Mouse (Mus musculus) lung, postnatal 0 days (tissue): ENCODE measurements around the gene Zfx. TPM values are rescaled to one million over a fixed set of nuclear protein-coding genes. Genes with fewer than 3 reads are reported as not detected.

ENCODE experiments used
- ATAC-seq: fragments of 200-750 bp; cut with Nextera tagmentation; 2 replicates; pipeline ENCODE4 v1.8.0; 2017; ENCODE audit warnings: moderate library complexity
- DNase-seq: peaks from one replicate; pipeline ENCODE4 v3.0.0-alpha.2; 2016; ENCODE audit warnings: low spot score
- H3K27ac ChIP-seq: fragments of 300-500 bp; sonication (generic); 2 replicates; pipeline ENCODE4 v1.5.1; 2014; ENCODE audit warnings: antibody characterized with exemption, mild to moderate bottlenecking, low read length, mixed read lengths
- H3K27me3 ChIP-seq: fragments of 300-500 bp; sonication (generic); replicated peaks from 2 replicates; pipeline ENCODE4 v1.6.1; 2014; ENCODE audit warnings: low read length, mixed read lengths; ENCODE audit not compliant: insufficient read depth
- H3K36me3 ChIP-seq: fragments of 300-500 bp; sonication (generic); 2 replicates; pipeline ENCODE4 v1.6.1; 2014; ENCODE audit warnings: low read length, mixed read lengths; ENCODE audit not compliant: insufficient read depth
- H3K4me1 ChIP-seq: fragments of 300-500 bp; sonication (generic); 2 replicates; pipeline ENCODE4 v1.6.1; 2014; ENCODE audit warnings: antibody characterized with exemption, low read depth, low read length, mixed read lengths; ENCODE audit not compliant: insufficient read depth
- H3K4me2 ChIP-seq: fragments of 300-500 bp; sonication (generic); replicated peaks from 2 replicates; pipeline ENCODE4 v1.6.1; 2014; ENCODE audit warnings: low read depth, mild to moderate bottlenecking, low read length, moderate library complexity, mixed read lengths
- H3K4me3 ChIP-seq: fragments of 300-500 bp; sonication (generic); 2 replicates; pipeline ENCODE4 v1.5.1; 2014; ENCODE audit warnings: low read depth, low read length
- H3K9ac ChIP-seq: fragments of 300-500 bp; sonication (generic); replicated peaks from 2 replicates; pipeline ENCODE4 v1.6.1; 2014; ENCODE audit warnings: low read depth, mild to moderate bottlenecking
- H3K9me3 ChIP-seq: fragments of 300-500 bp; sonication (generic); 2 replicates; pipeline ENCODE4 v1.6.1; 2016; ENCODE audit warnings: low read length, mixed read lengths
- CTCF ChIP-seq: IDR thresholded peaks from 2 replicates; pipeline ENCODE4 v1.5.1; 2016; ENCODE audit warnings: antibody characterized with exemption, mild to moderate bottlenecking
- EP300 ChIP-seq: IDR thresholded peaks from 2 replicates; pipeline ENCODE4 v1.6.1; 2016; ENCODE audit warnings: antibody characterized with exemption, mild to moderate bottlenecking, control low read depth
- WGBS: fragments of 180-500 bp; shearing (Covaris S2); extraction: QIAGEN DNeasy Blood & Tissue Kit; methylation state at CpG from one replicate; pipeline ENCODE4 v1.1.7; 2014; 5-methylcytosine and 5-hydroxymethylcytosine counted together
- polyA plus RNA-seq: library from polyadenylated mRNA; unstranded; fragments of >200 nt; fragmentation: Nextera tagmentation; extraction: Ambion mirVana; gene quantifications from 2 replicates; pipeline ENCODE4 v1.2.1, GENCODE M21; 2015

The Zfx gene
- polyA plus RNA-seq, 1 experiment from 2014 or later, result 22.7 TPM

GRCm38 (mm10) chrX:94121866-94122708, 1.4 kb downstream of the Zfx start:
- H3K27ac ChIP-seq, result peak overlapping the region; percentile 99
- no peaks in the 10 kb centered on the region for H3K27me3 ChIP-seq
- no peaks in the 10 kb centered on the region for H3K36me3 ChIP-seq
- no peaks in the 10 kb centered on the region for H3K4me1 ChIP-seq
- WGBS, result 18% methylated on average over 27 of the region's 65 CpGs
- peak; percentile 62 for TF ChIP-seq CTCF
- no peak for TF ChIP-seq EP300
- peak overlapping the region; percentile 61 for H3K4me3 ChIP-seq
- H3K9me3 ChIP-seq, result no peaks in the 10 kb centered on the region
- peak overlapping the region; percentile 59 for H3K4me2 ChIP-seq
- H3K9ac ChIP-seq, result peak overlapping the region; percentile 88
- ATAC-seq, result peak; percentile 88
- peak; percentile 93 for DNase-seq

- Histone ChIP-seq H3K27ac (peak overlapping the region; percentile 99), H3K4me1 (no peaks in the 10 kb centered on the region), H3K27me3 (no peaks in the 10 kb centered on the region), H3K9me3 (no peaks in the 10 kb centered on the region), H3K4me3 (peak overlapping the region; percentile 61), H3K9ac (peak overlapping the region; percentile 40), H3K36me3 (no peaks in the 10 kb centered on the region), H3K4me2 (peak overlapping the region; percentile 59)
- DNase-seq (peak; percentile 42), ATAC-seq (no peak)
- TF ChIP-seq CTCF, result no peak
- TF ChIP-seq EP300, result no peak
- 13% methylated on average over 24 of the region's 24 CpGs for WGBS
These were observed 2.2 kb downstream of the Zfx start for GRCm38 (mm10) chrX:94121161-94121856.

- no peaks in the 10 kb centered on the region for H3K4me1 ChIP-seq
- H3K4me3 ChIP-seq, result no peak overlapping the region
- H3K4me2 ChIP-seq, result no peak overlapping the region
- H3K36me3 ChIP-seq, result no peaks in the 10 kb centered on the region
- H3K27ac ChIP-seq, result no peak overlapping the region
- TF ChIP-seq EP300, result no peak
- no peak for TF ChIP-seq CTCF
- H3K9me3 ChIP-seq, result no peaks in the 10 kb centered on the region
- no peak for DNase-seq
- H3K27me3 ChIP-seq, result no peaks in the 10 kb centered on the region
- H3K9ac ChIP-seq, result no peak overlapping the region
- ATAC-seq, result no peak
These were observed 5.2 kb downstream of the Zfx start for GRCm38 (mm10) chrX:94118350-94118749.

GRCm38 (mm10) chrX:94115882-94116281, 7.6 kb downstream of the Zfx start:
- Histone ChIP-seq H3K4me2 (no peak overlapping the region), H3K27ac (no peak overlapping the region), H3K36me3 (no peaks in the 10 kb centered on the region), H3K4me1 (no peaks in the 10 kb centered on the region), H3K9me3 (no peaks in the 10 kb centered on the region), H3K27me3 (no peaks in the 10 kb centered on the region), H3K9ac (no peak overlapping the region), H3K4me3 (no peak overlapping the region)
- WGBS, result 74% methylated on average over 6 of the region's 6 CpGs
- TF ChIP-seq EP300 (no peak), CTCF (no peak)
- DNase-seq (no peak), ATAC-seq (no peak)

- TF ChIP-seq CTCF (no peak), EP300 (no peak)
- no peaks in the 10 kb centered on the region for H3K27me3 ChIP-seq
- no peaks in the 10 kb centered on the region for H3K4me1 ChIP-seq
- H3K4me3 ChIP-seq, result no peak overlapping the region
- no peaks in the 10 kb centered on the region for H3K36me3 ChIP-seq
- H3K4me2 ChIP-seq, result no peak overlapping the region
- no peak overlapping the region for H3K27ac ChIP-seq
- ATAC-seq (no peak), DNase-seq (no peak)
- no peak overlapping the region for H3K9ac ChIP-seq
- 48% methylated on average over 2 of the region's 2 CpGs for WGBS
- no peaks in the 10 kb centered on the region for H3K9me3 ChIP-seq
These were observed 17.5 kb downstream of the Zfx start for GRCm38 (mm10) chrX:94105964-94106363.

GRCm38 (mm10) chrX:94102938-94103337, 20.6 kb downstream of the Zfx start:
- no peaks in the 10 kb centered on the region for H3K27me3 ChIP-seq
- no peak overlapping the region for H3K4me3 ChIP-seq
- H3K4me2 ChIP-seq, result no peak overlapping the region
- no peak for DNase-seq
- H3K4me1 ChIP-seq, result no peaks in the 10 kb centered on the region
- H3K27ac ChIP-seq, result no peak overlapping the region
- H3K36me3 ChIP-seq, result no peaks in the 10 kb centered on the region
- TF ChIP-seq CTCF (no peak), EP300 (no peak)
- no peak overlapping the region for H3K9ac ChIP-seq
- H3K9me3 ChIP-seq, result no peaks in the 10 kb centered on the region
- no peak for ATAC-seq
